Mouse (Mus musculus): ENCODE data around the gene Defb19.

The Defb19 gene

GRCm38 (mm10) chr2:152580107-152580506, at the start of gene Defb19:
Gene Defb19, minus strand, starts transcription at chr2:152580312.
- DNase-seq: no peak

- DNase-seq: no peak
Observed at GRCm38 (mm10) chr2:152629904-152630303, 49.8 kb upstream of the Defb19 start.

DNA sequence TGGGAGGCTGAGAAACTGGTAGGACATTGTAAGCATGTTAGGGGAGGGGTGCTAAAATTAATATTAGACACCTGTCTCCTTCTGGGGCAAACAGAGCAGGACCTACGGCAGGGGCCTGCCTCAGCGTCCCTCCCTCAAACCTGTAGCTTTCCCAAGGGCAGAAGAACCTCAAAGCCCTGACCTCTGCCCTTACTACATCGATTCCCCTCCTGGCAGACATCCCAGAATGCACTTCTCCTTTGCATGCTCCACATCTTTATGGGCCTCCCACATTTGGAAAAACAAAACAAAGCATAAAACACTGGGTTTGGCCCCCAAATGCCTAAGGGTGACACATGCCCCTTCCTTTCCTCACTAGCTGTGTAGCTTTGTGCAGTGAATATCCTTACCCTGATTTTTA, 49.1 kb upstream of the Defb19 start:
- no peak for DNase-seq

DNA sequence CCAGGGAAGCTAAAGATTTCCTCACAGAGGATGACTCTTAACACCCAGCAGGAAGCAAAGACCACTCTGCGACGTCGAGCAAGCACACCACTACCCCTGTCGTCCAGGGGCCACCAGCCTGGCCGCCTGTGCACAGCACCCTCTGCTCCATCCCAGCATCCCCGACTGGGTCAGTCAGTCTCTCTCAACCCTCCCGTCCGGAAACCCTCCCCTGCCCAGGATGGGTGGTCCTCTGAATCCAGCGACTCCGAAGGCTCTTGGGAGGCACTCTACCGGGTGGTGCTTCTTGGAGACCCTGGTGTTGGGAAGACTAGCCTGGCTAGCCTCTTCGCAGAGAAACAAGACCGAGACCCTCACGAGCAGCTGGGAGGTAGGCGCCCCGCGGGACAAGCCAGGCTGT, 48.0 kb upstream of the Defb19 start:
- DNase-seq: no peak

GRCm38 (mm10) chr2:152626774-152627591, 46.9 kb upstream of the Defb19 start, which contains the start of gene Rem1:
Gene Rem1, plus strand, starts transcription at chr2:152626951.
- no peak for DNase-seq

DNA sequence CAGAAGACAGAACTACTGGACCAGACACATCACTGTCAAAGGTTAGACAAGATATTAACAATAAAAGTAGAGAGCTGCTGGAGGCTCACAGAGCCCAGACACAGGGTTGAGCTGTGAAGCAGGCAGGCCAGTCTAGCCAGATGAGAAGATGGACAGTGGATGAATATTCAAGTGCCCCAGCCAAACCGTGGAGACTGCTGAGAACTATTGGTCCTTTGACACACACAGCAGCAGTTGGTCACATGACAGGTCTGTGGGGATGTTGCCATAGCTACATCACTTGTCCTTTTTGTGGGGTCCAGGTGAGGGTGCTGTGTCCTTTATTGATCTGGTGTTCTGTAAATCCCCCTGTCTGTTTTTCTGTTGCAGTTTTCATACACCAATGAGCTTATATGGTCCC, 45.1 kb upstream of the Defb19 start:
- DNase-seq: no peak

DNA sequence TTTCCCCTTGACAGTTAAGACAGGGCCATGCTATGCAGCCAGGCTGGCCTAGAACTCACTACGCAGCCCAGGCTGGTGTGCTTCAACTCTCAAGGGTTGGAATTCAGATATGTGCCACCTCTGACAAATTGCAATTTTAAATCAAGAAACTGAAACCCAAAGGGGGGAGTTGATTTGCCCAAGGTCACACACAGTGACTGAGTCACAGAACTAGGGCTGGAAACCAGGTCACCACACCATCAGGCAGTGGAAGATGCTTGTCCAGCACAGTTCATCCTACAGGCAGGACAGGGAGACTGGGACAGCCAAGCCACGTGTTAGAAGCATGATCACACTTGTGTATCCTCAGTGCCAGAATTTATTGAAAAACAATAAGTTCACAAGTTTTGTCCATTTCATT, 44.5 kb upstream of the Defb19 start:
- DNase-seq: no peak

- no peak for DNase-seq
Observed at GRCm38 (mm10) chr2:152622953-152623352, 42.8 kb upstream of the Defb19 start, which contains the start of gene Defb25. Gene Defb25, minus strand, starts transcription at chr2:152623053.

DNA sequence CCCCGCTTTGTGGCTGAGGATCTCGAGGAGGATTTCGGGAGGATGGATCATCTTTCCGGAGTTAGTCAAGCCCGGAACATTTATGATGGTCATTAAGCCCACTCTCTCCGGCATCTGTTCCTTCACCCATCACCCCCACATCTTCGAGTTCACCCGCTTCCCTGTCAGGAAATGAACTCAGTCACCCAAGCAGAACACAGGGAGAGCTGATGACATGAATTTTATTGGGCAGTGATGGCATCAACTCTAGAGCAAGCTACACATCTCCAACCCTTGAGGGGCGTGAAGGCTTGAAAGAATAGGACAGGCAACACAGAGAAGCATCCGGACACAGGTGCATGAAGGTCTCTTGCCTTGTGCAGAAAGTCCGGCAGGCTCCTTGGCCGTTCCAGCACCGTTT, 42.0 kb upstream of the Defb19 start:
- no peak for DNase-seq

- no peak for DNase-seq
Observed at GRCm38 (mm10) chr2:152620367-152621134, 40.4 kb upstream of the Defb19 start.

DNA sequence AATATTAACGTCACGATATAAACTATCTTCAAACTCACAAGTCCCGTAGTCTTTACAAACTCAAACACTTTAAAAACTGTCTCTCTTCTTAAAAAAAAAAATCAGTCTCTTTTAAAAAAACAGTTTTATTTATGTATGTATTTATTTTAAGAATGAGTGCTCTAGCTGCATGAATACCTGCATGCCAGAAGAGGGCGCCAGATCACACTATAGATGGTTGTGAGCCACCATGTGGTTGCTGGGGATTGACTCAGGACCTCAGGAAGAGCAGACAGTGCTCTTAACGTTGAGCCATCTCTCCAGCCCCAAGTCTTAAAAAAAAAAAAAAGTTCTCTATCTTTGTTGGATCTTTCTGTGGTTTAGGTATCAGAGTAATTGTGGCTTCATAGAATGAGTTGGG, 37.3 kb upstream of the Defb19 start:
- DNase-seq: peak; percentile 66

DNA sequence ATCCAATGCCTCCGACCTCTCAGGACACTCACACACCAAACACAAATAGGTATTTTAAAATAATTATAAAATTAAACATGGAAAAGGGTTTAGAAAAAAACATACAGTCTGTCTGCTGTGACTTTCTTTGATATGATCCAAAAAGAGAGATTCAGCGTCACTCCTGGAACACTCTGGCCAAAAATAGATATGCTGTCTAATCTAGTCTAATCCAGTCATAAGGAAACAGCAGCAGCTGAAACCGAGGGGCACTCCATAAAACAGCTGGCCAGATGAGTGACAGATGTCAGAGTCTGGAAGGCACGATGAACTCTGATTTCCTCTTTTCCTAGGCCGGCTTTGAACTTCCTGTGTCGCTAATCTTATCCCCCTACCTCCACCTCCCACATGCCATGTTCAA, 36.4 kb upstream of the Defb19 start:
- no peak for DNase-seq

DNA sequence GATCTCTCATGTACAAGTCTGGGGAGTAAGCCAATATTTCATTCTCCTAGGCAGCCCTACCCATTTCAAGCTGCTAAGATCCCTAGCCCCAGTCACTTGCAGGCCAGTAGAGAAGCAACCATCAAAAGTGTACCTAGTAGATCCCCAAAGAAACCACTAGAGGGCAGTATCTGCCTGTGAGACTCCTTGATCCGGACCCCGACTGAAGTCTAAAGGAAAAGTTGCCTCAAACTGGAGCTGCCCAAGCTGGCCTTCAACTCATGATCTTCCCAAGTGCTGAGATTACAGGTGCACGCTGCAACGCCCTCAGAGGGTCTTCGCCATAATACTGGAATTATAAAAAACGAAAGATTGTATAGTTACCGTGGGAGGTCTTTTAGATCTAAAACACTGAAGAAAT, 35.5 kb upstream of the Defb19 start:
- DNase-seq: peak; percentile 40

DNA sequence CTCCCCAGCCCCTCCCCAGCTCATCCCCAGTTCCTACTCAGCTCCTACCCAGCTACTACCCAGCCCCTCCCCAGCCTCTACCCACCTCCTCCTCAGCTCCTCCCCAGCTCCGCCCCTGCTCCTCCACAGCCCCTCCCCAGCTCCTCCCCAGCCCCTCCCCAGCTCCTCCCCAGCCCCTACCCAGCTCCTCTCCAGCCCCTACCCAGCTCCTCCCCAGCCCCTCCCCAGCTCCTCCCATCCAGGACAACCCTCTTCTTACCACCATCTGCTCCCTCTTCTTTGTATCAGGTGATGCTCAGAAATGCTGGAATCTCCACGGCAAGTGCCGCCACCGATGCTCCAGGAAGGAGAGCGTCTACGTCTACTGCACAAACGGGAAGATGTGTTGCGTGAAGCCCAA, 32.1 kb upstream of the Defb19 start:
- DNase-seq: no peak

- DNase-seq: no peak
Observed at GRCm38 (mm10) chr2:152608719-152609118, 28.6 kb upstream of the Defb19 start.

- no peak for DNase-seq
Observed at GRCm38 (mm10) chr2:152607746-152608145, 27.6 kb upstream of the Defb19 start.

GRCm38 (mm10) chr2:152604057-152604456, 23.9 kb upstream of the Defb19 start, which contains the start of gene Defb36:
Gene Defb36, plus strand, starts transcription at chr2:152604327.
- DNase-seq: peak; percentile 56

DNA sequence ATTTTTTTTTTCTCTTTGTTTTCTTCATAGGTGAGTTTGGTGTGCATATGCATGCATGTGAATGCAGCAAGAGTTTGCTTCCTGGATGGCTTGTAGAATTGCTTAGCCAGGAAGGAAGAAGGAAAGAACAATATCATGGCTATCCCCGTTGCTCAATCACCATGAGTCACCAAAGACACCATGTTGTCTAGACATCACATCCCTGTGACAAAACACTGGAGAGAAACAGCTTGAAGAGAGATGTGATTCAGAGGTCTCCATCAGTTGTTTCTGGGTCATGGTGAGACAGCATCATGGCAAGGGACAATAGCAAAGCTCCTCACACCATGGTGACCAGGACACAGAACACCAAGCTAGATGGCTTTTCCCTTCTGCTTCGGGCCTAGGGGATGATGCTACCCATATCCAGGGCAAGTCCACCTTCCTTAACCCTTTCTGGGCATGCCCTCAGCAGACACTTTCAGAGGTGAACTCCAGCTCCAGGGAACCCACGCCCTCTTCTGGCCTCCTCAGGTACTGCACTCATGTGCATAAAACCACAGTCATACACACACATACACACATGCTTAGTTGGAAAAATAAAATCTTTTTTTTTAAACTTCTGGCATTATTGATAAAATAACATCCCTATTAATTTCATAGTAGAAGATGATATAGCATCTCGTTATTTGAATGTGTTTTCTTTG, 21.3 kb upstream of the Defb19 start:
- no peak for DNase-seq

- no peak for DNase-seq
Observed at GRCm38 (mm10) chr2:152600076-152600475, 20.0 kb upstream of the Defb19 start.

DNA sequence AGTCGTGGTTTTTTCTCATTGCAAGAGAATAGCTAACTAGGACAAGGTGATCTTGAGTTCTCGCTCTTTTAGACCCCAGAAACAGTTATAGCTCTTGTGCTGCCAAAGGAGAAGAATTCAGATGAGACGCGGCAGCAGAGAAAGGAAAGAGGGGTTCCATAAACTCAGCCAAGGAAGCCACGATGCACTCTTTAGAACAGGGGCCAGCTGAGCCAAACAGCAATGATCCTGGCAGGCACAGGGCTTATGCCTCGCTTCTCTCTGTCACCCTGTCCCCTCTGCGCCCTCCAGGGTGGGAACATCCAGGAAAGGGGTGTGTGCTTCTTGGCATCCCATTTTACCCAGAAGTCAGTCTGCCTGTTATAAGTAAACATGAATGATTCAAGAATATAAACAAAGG, 19.2 kb upstream of the Defb19 start, which contains the start of gene Defb45:
Gene Defb45 (minus strand): TSS at position 101 of the 400 bp plus-strand sequence.
- no peak for DNase-seq

DNA sequence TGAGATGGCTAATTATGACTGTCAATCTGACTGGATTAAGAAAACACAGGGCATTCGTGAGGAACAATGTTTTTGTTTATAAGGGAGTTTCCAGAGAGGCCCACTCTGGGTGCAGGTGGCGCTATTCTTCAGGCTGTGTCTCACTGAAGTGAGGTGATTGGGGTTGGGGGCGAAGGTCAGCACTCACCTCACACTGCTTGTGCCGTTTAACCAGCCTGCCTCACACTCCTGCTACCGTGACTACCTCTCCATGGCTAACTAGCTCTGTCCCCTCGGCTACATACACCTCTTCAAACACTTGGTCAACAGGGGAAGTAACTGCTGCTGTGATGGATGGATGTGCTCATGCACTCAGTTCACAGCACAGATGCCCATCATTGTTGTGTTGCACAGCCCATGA, 8.9 kb upstream of the Defb19 start:
- DNase-seq: no peak

DNA sequence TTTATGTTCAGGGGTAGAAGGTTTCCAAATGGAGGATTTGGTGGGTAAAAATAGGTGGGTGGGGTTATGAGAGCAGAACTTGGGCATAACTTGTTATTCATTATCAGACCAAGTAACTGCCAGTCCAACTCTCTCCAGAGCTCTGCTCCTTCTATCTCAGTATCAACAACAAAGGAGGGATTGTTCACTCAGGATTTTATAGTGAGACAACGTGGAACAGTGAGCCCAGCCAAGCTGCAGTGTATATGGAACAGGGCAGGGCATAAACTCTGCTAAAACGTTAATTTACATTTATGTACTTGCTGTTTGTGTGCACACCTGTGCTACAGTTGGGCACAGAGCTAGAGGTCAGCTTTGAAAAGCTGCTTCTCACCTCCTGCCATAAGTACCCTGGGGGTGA, 8.3 kb upstream of the Defb19 start:
- no peak for DNase-seq

DNA sequence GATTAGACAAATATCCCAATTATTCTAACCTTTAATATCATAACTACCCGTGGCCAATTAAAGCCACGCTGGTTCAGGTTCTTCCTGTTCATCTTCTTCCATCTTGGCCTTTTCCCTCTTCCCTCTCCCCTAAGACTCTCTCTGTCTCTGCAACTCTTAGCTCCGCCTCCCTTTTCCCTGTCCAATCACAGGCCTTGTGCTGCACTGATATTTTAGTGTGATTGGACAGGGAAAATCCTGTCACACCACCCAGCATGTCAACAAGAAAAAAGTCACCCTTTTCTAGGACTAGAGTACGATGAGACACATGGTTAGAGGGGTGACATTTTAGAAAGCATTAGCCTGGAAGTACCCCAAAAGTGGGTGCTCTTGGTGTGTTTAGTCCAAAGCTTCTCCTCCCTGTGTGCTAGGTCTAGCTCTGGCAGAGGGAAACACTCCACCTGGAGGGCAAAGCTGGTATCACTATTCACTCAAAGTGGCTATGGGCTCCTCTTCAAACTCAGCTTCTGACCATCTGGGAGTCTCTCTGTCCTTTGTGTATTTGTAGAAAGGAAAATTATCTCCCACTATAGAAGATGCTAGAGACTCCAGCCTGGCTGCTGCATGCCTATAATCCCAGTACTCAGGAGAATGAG, 6.9 kb upstream of the Defb19 start:
- DNase-seq: peak; percentile 41
